Mouse (Mus musculus): ENCODE measurements around the gene Gm43738. TPM values are rescaled to one million over a fixed set of nuclear protein-coding genes. Genes with fewer than 3 reads are reported as not detected.

Gene Gm43738
- polyA plus RNA-seq (2014; fragmentation: Nextera tagmentation; extraction: Ambion mirVana) = not detected in 2 replicates

DNA sequence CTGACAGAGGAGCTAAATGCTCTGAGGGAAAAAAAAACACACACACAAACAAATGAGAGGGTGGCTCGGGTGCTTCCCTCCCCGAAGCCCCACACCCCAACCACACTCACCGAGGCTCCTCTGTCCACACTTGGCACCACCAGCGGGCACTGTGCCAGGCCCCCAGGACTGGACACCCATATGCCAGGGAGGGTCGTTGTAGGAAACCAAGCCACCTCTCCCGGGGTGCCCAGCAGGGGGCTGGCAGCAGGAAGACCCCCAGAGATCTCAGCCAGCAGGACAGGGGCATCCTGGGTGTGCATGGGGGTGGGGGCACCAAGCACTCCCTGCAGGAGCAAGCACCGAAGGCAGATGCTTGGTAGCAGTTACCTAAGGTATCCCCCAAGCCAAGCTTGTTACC is at the start of gene Gm43738:
Gene Gm43738 (minus strand): TSS at position 289 of the 400 bp plus-strand sequence.
- DNase-seq (ENCODE audit: low spot score) (no peak), ATAC-seq (replicated peaks; ENCODE audit: insufficient number of reproducible peaks, low FRiP score, low TSS enrichment, low read depth) (0 out of 2 replicates have a peak, but pooled peaks have one; percentile 12)
- peak within 1 kb of the TSS; percentile 84 for H3K4me3 ChIP-seq (ENCODE audit: low read depth, low read length)
- peak within 1 kb of the TSS; percentile 91 for H3K4me2 ChIP-seq (ENCODE audit: low read depth, low read length)
- H3K9ac ChIP-seq (replicated peaks; ENCODE audit: low read length) = peak within 1 kb of the TSS; percentile 70
- no peaks in the 10 kb centered on the region for H3K27me3 ChIP-seq (ENCODE audit: control insufficient read depth, insufficient read depth, low read length)
- peak within 1 kb of the TSS; percentile 35; the same call in 1 of the 2 replicates for H3K27ac ChIP-seq (replicated peaks; ENCODE audit: low read depth, low read length)
- H3K9me3 ChIP-seq (replicated peaks; ENCODE audit: control insufficient read depth, low read length) = no peaks in the 10 kb centered on the region
- peaks cover 3% of the 10 kb centered on the region; the same call in 1 of the 2 replicates for H3K36me3 ChIP-seq (replicated peaks; ENCODE audit: control insufficient read depth, insufficient read depth, low read depth, low read length)
- WGBS = 57% methylated on average over 7 of the region's 7 CpGs
- no peaks in the 10 kb centered on the region; the same call in 1 of the 2 replicates for H3K4me1 ChIP-seq (ENCODE audit: control insufficient read depth, insufficient read depth, low read length)

DNA sequence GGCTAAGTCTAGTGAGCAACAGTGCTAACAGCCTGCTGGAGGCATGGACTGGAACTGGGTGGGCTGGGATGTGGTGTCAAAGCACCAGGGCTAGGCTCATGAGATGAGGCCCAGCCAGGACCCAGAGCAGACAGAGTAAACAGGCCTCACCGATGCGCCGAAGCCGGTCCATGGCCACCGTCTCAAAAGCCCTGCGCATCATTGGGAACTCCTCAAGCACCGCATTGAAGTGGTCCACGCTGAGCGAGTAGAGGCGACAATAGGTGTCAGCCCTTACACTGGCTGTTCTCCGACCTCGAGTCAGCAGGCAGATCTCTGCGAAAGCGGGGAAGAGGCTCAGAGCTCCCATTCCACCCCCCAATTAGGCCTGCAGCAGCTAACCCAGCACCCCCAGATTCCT is 47.7 kb upstream of the Gm43738 start:
- no peak overlapping the region for H3K4me2 ChIP-seq (ENCODE audit: low read depth, low read length)
- H3K9ac ChIP-seq (replicated peaks; ENCODE audit: low read length) = no peak overlapping the region
- H3K27me3 ChIP-seq (ENCODE audit: control insufficient read depth, insufficient read depth, low read length) = peaks cover 10% of the 10 kb centered on the region
- no peak overlapping the region for H3K27ac ChIP-seq (replicated peaks; ENCODE audit: low read depth, low read length)
- H3K4me1 ChIP-seq (ENCODE audit: control insufficient read depth, insufficient read depth, low read length) = peaks cover 4% of the 10 kb centered on the region
- 71% methylated on average over 14 of the region's 14 CpGs for WGBS
- H3K9me3 ChIP-seq (replicated peaks; ENCODE audit: control insufficient read depth, low read length) = no peaks in the 10 kb centered on the region
- no peak overlapping the region for H3K4me3 ChIP-seq (ENCODE audit: low read depth, low read length)
- no peak for ATAC-seq (replicated peaks; ENCODE audit: insufficient number of reproducible peaks, low FRiP score, low TSS enrichment, low read depth)
- DNase-seq (ENCODE audit: low spot score) = no peak
- no peaks in the 10 kb centered on the region for H3K36me3 ChIP-seq (replicated peaks; ENCODE audit: control insufficient read depth, insufficient read depth, low read depth, low read length)

GRCm38 (mm10) chr3:89147979-89148311 is 47.0 kb upstream of the Gm43738 start:
- peaks cover 10% of the 10 kb centered on the region for H3K27me3 ChIP-seq (ENCODE audit: control insufficient read depth, insufficient read depth, low read length)
- 8% methylated on average over 15 of the region's 15 CpGs for WGBS
- ATAC-seq (replicated peaks; ENCODE audit: insufficient number of reproducible peaks, low FRiP score, low TSS enrichment, low read depth) (peak; percentile 22; the same call in 1 of the 2 replicates), DNase-seq (ENCODE audit: low spot score) (peak; percentile 29)
- H3K9me3 ChIP-seq (replicated peaks; ENCODE audit: control insufficient read depth, low read length) = no peaks in the 10 kb centered on the region
- peak overlapping the region; percentile 57 for H3K4me2 ChIP-seq (ENCODE audit: low read depth, low read length)
- peaks cover 4% of the 10 kb centered on the region for H3K4me1 ChIP-seq (ENCODE audit: control insufficient read depth, insufficient read depth, low read length)
- H3K27ac ChIP-seq (replicated peaks; ENCODE audit: low read depth, low read length) = no peak overlapping the region
- H3K4me3 ChIP-seq (ENCODE audit: low read depth, low read length) = peak overlapping the region; percentile 15
- peak overlapping the region; percentile 18; the same call in 1 of the 2 replicates for H3K9ac ChIP-seq (replicated peaks; ENCODE audit: low read length)
- H3K36me3 ChIP-seq (replicated peaks; ENCODE audit: control insufficient read depth, insufficient read depth, low read depth, low read length) = no peaks in the 10 kb centered on the region

- DNase-seq (ENCODE audit: low spot score) (peak; percentile 37), ATAC-seq (replicated peaks; ENCODE audit: insufficient number of reproducible peaks, low FRiP score, low TSS enrichment, low read depth) (peak; percentile 72; the same call in 1 of the 2 replicates)
- 21% methylated on average over 26 of the region's 26 CpGs for WGBS
- Histone ChIP-seq H3K9ac (replicated peaks; ENCODE audit: low read length) (peak overlapping the region; percentile 18; the same call in 1 of the 2 replicates), H3K4me3 (ENCODE audit: low read depth, low read length) (peak overlapping the region; percentile 15), H3K27me3 (ENCODE audit: control insufficient read depth, insufficient read depth, low read length) (peaks cover 10% of the 10 kb centered on the region), H3K4me1 (ENCODE audit: control insufficient read depth, insufficient read depth, low read length) (peaks cover 4% of the 10 kb centered on the region), H3K4me2 (ENCODE audit: low read depth, low read length) (peak overlapping the region; percentile 57), H3K36me3 (replicated peaks; ENCODE audit: control insufficient read depth, insufficient read depth, low read depth, low read length) (no peaks in the 10 kb centered on the region), H3K9me3 (replicated peaks; ENCODE audit: control insufficient read depth, low read length) (no peaks in the 10 kb centered on the region), H3K27ac (replicated peaks; ENCODE audit: low read depth, low read length) (no peak overlapping the region)
These were observed 46.4 kb upstream of the Gm43738 start for GRCm38 (mm10) chr3:89147101-89147978.

DNA sequence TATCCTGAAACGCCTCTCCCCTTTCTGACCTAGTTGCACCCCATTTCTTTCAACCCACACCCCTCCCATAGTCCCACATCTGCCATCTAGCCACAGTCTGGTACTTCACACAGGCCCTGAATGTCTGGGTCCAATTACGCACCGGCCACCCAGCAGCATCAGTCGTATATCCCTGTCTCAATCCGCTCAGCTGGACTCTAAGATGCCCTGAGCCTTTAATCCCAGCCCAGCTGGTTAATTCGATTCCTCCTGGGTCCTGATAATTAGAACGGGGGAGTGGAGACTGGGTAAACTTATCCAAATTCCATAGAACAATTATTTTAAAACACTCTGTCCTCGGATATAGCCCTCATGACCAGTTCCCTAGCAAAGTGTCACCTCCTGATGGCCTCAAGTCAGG is 44.7 kb upstream of the Gm43738 start:
- peak; percentile 47 for DNase-seq (ENCODE audit: low spot score)
- Histone ChIP-seq H3K27me3 (ENCODE audit: control insufficient read depth, insufficient read depth, low read length) (peaks cover 10% of the 10 kb centered on the region), H3K27ac (replicated peaks; ENCODE audit: low read depth, low read length) (no peak overlapping the region), H3K4me1 (ENCODE audit: control insufficient read depth, insufficient read depth, low read length) (peaks cover 4% of the 10 kb centered on the region), H3K9me3 (replicated peaks; ENCODE audit: control insufficient read depth, low read length) (no peaks in the 10 kb centered on the region), H3K36me3 (replicated peaks; ENCODE audit: control insufficient read depth, insufficient read depth, low read depth, low read length) (no peaks in the 10 kb centered on the region), H3K4me2 (ENCODE audit: low read depth, low read length) (no peak overlapping the region), H3K9ac (replicated peaks; ENCODE audit: low read length) (no peak overlapping the region), H3K4me3 (ENCODE audit: low read depth, low read length) (no peak overlapping the region)
- 30% methylated on average over 8 of the region's 8 CpGs for WGBS
- ATAC-seq (replicated peaks; ENCODE audit: insufficient number of reproducible peaks, low FRiP score, low TSS enrichment, low read depth) = no peak

DNA sequence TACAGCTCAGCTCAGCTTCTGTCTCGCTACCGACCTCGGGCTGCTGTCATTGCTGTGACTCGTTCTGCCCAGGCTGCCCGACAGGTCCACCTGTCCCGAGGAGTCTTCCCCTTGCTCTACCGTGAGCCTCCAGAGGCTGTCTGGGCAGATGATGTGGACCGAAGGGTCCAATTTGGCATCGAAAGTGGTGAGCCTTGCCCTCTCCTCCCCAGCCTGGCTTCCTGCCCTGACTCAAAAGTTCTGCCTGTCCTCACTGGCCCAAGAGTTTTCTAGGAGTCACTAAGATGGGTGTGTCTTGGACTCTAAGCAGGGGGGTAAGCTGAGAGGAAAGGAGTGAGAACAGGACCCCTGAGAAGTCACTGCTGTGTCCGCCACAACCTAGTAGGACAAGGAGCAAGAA is 43.9 kb upstream of the Gm43738 start:
- Histone ChIP-seq H3K4me1 (ENCODE audit: control insufficient read depth, insufficient read depth, low read length) (peaks cover 4% of the 10 kb centered on the region), H3K27ac (replicated peaks; ENCODE audit: low read depth, low read length) (no peak overlapping the region), H3K9ac (replicated peaks; ENCODE audit: low read length) (no peak overlapping the region), H3K27me3 (ENCODE audit: control insufficient read depth, insufficient read depth, low read length) (peaks cover 10% of the 10 kb centered on the region), H3K36me3 (replicated peaks; ENCODE audit: control insufficient read depth, insufficient read depth, low read depth, low read length) (no peaks in the 10 kb centered on the region), H3K4me3 (ENCODE audit: low read depth, low read length) (no peak overlapping the region), H3K4me2 (ENCODE audit: low read depth, low read length) (no peak overlapping the region), H3K9me3 (replicated peaks; ENCODE audit: control insufficient read depth, low read length) (no peaks in the 10 kb centered on the region)
- ATAC-seq (replicated peaks; ENCODE audit: insufficient number of reproducible peaks, low FRiP score, low TSS enrichment, low read depth) = no peak
- WGBS = 85% methylated on average over 10 of the region's 10 CpGs
- no peak for DNase-seq (ENCODE audit: low spot score)

DNA sequence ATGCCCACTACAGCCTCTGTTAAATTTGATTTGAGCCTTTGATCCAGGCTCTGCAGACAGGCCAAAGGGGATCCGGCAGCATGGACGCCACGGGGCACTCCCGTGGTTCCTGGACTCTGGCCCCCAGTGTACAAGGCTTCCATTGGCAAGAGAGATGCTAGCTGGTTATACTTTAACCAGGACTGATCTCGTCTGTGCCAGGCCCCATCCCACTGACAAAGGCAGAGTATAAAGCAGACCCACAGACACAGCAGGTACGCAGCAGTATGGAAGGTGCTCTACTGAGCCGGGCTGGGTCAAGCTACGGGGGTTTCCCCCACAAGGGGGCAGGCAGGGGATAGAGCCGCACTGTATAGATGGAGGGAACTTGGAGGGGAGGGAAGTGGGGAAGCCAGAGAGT is 35.5 kb upstream of the Gm43738 start:
- H3K4me3 ChIP-seq (ENCODE audit: low read depth, low read length) = no peak overlapping the region
- H3K27me3 ChIP-seq (ENCODE audit: control insufficient read depth, insufficient read depth, low read length) = no peaks in the 10 kb centered on the region
- no peaks in the 10 kb centered on the region for H3K4me1 ChIP-seq (ENCODE audit: control insufficient read depth, insufficient read depth, low read length)
- DNase-seq (ENCODE audit: low spot score) = peak; percentile 46
- H3K4me2 ChIP-seq (ENCODE audit: low read depth, low read length) = no peak overlapping the region
- no peak; the same call in 1 of the 2 replicates for ATAC-seq (replicated peaks; ENCODE audit: insufficient number of reproducible peaks, low FRiP score, low TSS enrichment, low read depth)
- H3K36me3 ChIP-seq (replicated peaks; ENCODE audit: control insufficient read depth, insufficient read depth, low read depth, low read length) = no peaks in the 10 kb centered on the region
- no peak overlapping the region for H3K9ac ChIP-seq (replicated peaks; ENCODE audit: low read length)
- WGBS = 41% methylated on average over 9 of the region's 9 CpGs
- no peak overlapping the region for H3K27ac ChIP-seq (replicated peaks; ENCODE audit: low read depth, low read length)
- no peaks in the 10 kb centered on the region for H3K9me3 ChIP-seq (replicated peaks; ENCODE audit: control insufficient read depth, low read length)

DNA sequence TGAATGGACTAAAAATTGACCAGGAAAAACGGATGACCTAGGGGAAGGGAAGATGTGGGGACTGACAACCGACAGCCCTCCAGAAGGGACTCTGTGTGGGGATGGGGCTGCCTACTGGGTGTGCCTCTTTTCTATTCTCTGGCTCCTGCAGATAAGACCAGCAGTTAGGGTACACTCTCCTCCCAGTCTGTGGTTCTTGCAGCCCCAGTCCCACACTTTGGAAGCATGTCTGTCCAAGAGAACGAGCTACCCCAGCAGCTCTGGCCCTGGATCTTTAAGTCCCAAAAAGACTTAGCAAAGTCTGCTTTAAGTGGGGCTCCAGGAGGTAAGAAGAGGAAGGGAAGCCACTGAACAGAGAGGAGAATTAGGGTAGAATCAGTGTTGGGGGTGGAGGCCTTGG is 35.1 kb upstream of the Gm43738 start, which contains the start of gene Pklr:
Gene Pklr (plus strand): TSS at position 185 of the 400 bp plus-strand sequence.
- Histone ChIP-seq H3K27ac (replicated peaks; ENCODE audit: low read depth, low read length) (no peak within 1 kb of the TSS), H3K9me3 (replicated peaks; ENCODE audit: control insufficient read depth, low read length) (no peaks in the 10 kb centered on the region), H3K27me3 (ENCODE audit: control insufficient read depth, insufficient read depth, low read length) (no peaks in the 10 kb centered on the region), H3K4me3 (ENCODE audit: low read depth, low read length) (no peak within 1 kb of the TSS), H3K4me1 (ENCODE audit: control insufficient read depth, insufficient read depth, low read length) (no peaks in the 10 kb centered on the region), H3K9ac (replicated peaks; ENCODE audit: low read length) (no peak within 1 kb of the TSS), H3K4me2 (ENCODE audit: low read depth, low read length) (no peak within 1 kb of the TSS; the same call in 1 of the 2 replicates), H3K36me3 (replicated peaks; ENCODE audit: control insufficient read depth, insufficient read depth, low read depth, low read length) (no peaks in the 10 kb centered on the region)
- 58% methylated on average over 3 of the region's 3 CpGs for WGBS
- ATAC-seq (replicated peaks; ENCODE audit: insufficient number of reproducible peaks, low FRiP score, low TSS enrichment, low read depth) = no peak
- no peak for DNase-seq (ENCODE audit: low spot score)
